Mouse (Mus musculus): ENCODE measurements around the gene Cib1. TPM values are rescaled to one million over a fixed set of nuclear protein-coding genes. Genes with fewer than 3 reads are reported as not detected.

Gene Cib1
- polyA plus RNA-seq, 1 experiment from 2014 or later, result 61.9 TPM

GRCm38 (mm10) chr7:80208026-80208642 lies 24.5 kb downstream of the Cib1 start:
- Histone ChIP-seq H3K4me2 (replicated peaks) (no peak overlapping the region), H3K27ac (peak overlapping the region; percentile 7; the same call in 1 of the 2 replicates)

GRCm38 (mm10) chr7:80207314-80207731 lies 25.3 kb downstream of the Cib1 start:
- WGBS, result 72% methylated on average over 3 of the region's 3 CpGs
- H3K4me2 ChIP-seq (replicated peaks), result no peak overlapping the region
- no peaks in the 10 kb centered on the region for H3K9me3 ChIP-seq
- H3K27me3 ChIP-seq, result no peaks in the 10 kb centered on the region
- peaks cover 60% of the 10 kb centered on the region for H3K4me1 ChIP-seq
- no peak overlapping the region for H3K4me3 ChIP-seq
- ATAC-seq (ENCODE audit: low FRiP score, low read depth), result no peak
- peak overlapping the region; percentile 28; the same call in 1 of the 2 replicates for H3K27ac ChIP-seq
- no peak overlapping the region for H3K9ac ChIP-seq
- peaks cover under 1% of the 10 kb centered on the region; the same call in 1 of the 2 replicates for H3K36me3 ChIP-seq

More at GRCm38 (mm10) chr7:80208026-80208642, 24.5 kb downstream of the Cib1 start:
- H3K4me3 ChIP-seq, result no peak overlapping the region
- no peaks in the 10 kb centered on the region for H3K9me3 ChIP-seq
- WGBS, result 75% methylated on average over 18 of the region's 18 CpGs
- ATAC-seq (ENCODE audit: low FRiP score, low read depth), result peak; percentile 22; the same call in 1 of the 2 replicates
- no peaks in the 10 kb centered on the region for H3K27me3 ChIP-seq
- H3K4me1 ChIP-seq, result peaks cover 55% of the 10 kb centered on the region
- no peak overlapping the region for H3K9ac ChIP-seq
- peaks cover 6% of the 10 kb centered on the region; the same call in 1 of the 2 replicates for H3K36me3 ChIP-seq

- no peak for ATAC-seq (ENCODE audit: low FRiP score, low read depth)
- H3K4me1 ChIP-seq, result peaks cover 74% of the 10 kb centered on the region
- no peak overlapping the region; the same call in 1 of the 2 replicates for H3K27ac ChIP-seq
- no peak overlapping the region for H3K4me2 ChIP-seq (replicated peaks)
- no peaks in the 10 kb centered on the region for H3K9me3 ChIP-seq
- peaks cover 5% of the 10 kb centered on the region; the same call in 1 of the 2 replicates for H3K36me3 ChIP-seq
- no peak overlapping the region for H3K4me3 ChIP-seq
- no peaks in the 10 kb centered on the region for H3K27me3 ChIP-seq
- H3K9ac ChIP-seq, result 0 out of 2 replicates have a peak overlapping the region, but pooled peaks have one; percentile 9
- WGBS, result 79% methylated on average over 12 of the region's 12 CpGs
These were observed 26.7 kb downstream of the Cib1 start for GRCm38 (mm10) chr7:80205705-80206589.

GRCm38 (mm10) chr7:80204961-80205360 lies 27.7 kb downstream of the Cib1 start:
- no peak overlapping the region for H3K4me3 ChIP-seq
- no peak overlapping the region for H3K27ac ChIP-seq
- peaks cover 5% of the 10 kb centered on the region; the same call in 1 of the 2 replicates for H3K36me3 ChIP-seq
- ATAC-seq (ENCODE audit: low FRiP score, low read depth), result no peak
- H3K9me3 ChIP-seq, result no peaks in the 10 kb centered on the region
- no peaks in the 10 kb centered on the region for H3K27me3 ChIP-seq
- H3K9ac ChIP-seq, result no peak overlapping the region
- no peak overlapping the region for H3K4me2 ChIP-seq (replicated peaks)
- 79% methylated on average over 7 of the region's 7 CpGs for WGBS
- peaks cover 83% of the 10 kb centered on the region for H3K4me1 ChIP-seq

- Histone ChIP-seq H3K9me3 (no peaks in the 10 kb centered on the region), H3K4me3 (no peak overlapping the region), H3K4me1 (peaks cover 84% of the 10 kb centered on the region), H3K36me3 (peaks cover 5% of the 10 kb centered on the region; the same call in 1 of the 2 replicates), H3K9ac (no peak overlapping the region), H3K27me3 (no peaks in the 10 kb centered on the region), H3K27ac (no peak overlapping the region), H3K4me2 (replicated peaks) (no peak overlapping the region)
- no peak for ATAC-seq (ENCODE audit: low FRiP score, low read depth)
- 79% methylated on average over 4 of the region's 4 CpGs for WGBS
These were observed 28.3 kb downstream of the Cib1 start for GRCm38 (mm10) chr7:80204362-80204761.

- H3K27ac ChIP-seq, result no peak overlapping the region
- H3K9ac ChIP-seq, result no peak overlapping the region
- no peak overlapping the region for H3K4me2 ChIP-seq (replicated peaks)
- no peak for ATAC-seq (ENCODE audit: low FRiP score, low read depth)
- H3K9me3 ChIP-seq, result no peaks in the 10 kb centered on the region
- H3K36me3 ChIP-seq, result peaks cover 5% of the 10 kb centered on the region; the same call in 1 of the 2 replicates
- 75% methylated on average over 12 of the region's 12 CpGs for WGBS
- peaks cover 83% of the 10 kb centered on the region for H3K4me1 ChIP-seq
- H3K27me3 ChIP-seq, result no peaks in the 10 kb centered on the region
- no peak overlapping the region for H3K4me3 ChIP-seq
These were observed 28.9 kb downstream of the Cib1 start for GRCm38 (mm10) chr7:80203638-80204096.

GRCm38 (mm10) chr7:80202961-80203360 lies 29.7 kb downstream of the Cib1 start:
- Histone ChIP-seq H3K9ac (no peak overlapping the region), H3K9me3 (no peaks in the 10 kb centered on the region), H3K27me3 (no peaks in the 10 kb centered on the region), H3K27ac (no peak overlapping the region), H3K4me2 (replicated peaks) (no peak overlapping the region), H3K36me3 (peaks cover 5% of the 10 kb centered on the region; the same call in 1 of the 2 replicates), H3K4me1 (peaks cover 77% of the 10 kb centered on the region), H3K4me3 (no peak overlapping the region)
- 82% methylated on average over 5 of the region's 5 CpGs for WGBS
- no peak for ATAC-seq (ENCODE audit: low FRiP score, low read depth)

GRCm38 (mm10) chr7:80201888-80202540 lies 30.6 kb downstream of the Cib1 start:
- ATAC-seq (ENCODE audit: low FRiP score, low read depth), result no peak
- Histone ChIP-seq H3K9ac (no peak overlapping the region; the same call in 1 of the 2 replicates), H3K4me2 (replicated peaks) (0 out of 2 replicates have a peak overlapping the region, but pooled peaks have one; percentile 14), H3K27me3 (no peaks in the 10 kb centered on the region), H3K4me3 (no peak overlapping the region), H3K27ac (peak overlapping the region; percentile 28; the same call in 1 of the 2 replicates), H3K36me3 (peaks cover 5% of the 10 kb centered on the region; the same call in 1 of the 2 replicates), H3K4me1 (peaks cover 75% of the 10 kb centered on the region), H3K9me3 (no peaks in the 10 kb centered on the region)
- WGBS, result 82% methylated on average over 15 of the region's 15 CpGs

GRCm38 (mm10) chr7:80200963-80201539 lies 31.6 kb downstream of the Cib1 start:
- Histone ChIP-seq H3K36me3 (peaks cover 5% of the 10 kb centered on the region; the same call in 1 of the 2 replicates), H3K27ac (no peak overlapping the region), H3K27me3 (no peaks in the 10 kb centered on the region), H3K4me2 (replicated peaks) (no peak overlapping the region; the same call in 1 of the 2 replicates), H3K9me3 (no peaks in the 10 kb centered on the region), H3K4me1 (peaks cover 68% of the 10 kb centered on the region), H3K9ac (no peak overlapping the region; the same call in 1 of the 2 replicates), H3K4me3 (no peak overlapping the region)
- WGBS, result 48% methylated on average over 5 of the region's 5 CpGs
- ATAC-seq (ENCODE audit: low FRiP score, low read depth), result no peak

- Histone ChIP-seq H3K9ac (0 out of 2 replicates have a peak overlapping the region, but pooled peaks have one; percentile 35), H3K4me1 (peaks cover 63% of the 10 kb centered on the region), H3K36me3 (peaks cover 5% of the 10 kb centered on the region; the same call in 1 of the 2 replicates), H3K27ac (no peak overlapping the region), H3K9me3 (no peaks in the 10 kb centered on the region), H3K4me3 (peak overlapping the region; percentile 75; the same call in 1 of the 2 replicates), H3K4me2 (replicated peaks) (peak overlapping the region; percentile 92), H3K27me3 (no peaks in the 10 kb centered on the region)
- ATAC-seq (ENCODE audit: low FRiP score, low read depth), result no peak
- WGBS, result 66% methylated on average over 6 of the region's 6 CpGs
These were observed 32.0 kb downstream of the Cib1 start for GRCm38 (mm10) chr7:80200588-80200945.
